Mouse (Mus musculus) ovary, postnatal 36 days (tissue): ENCODE data around the gene Ccdc185.

Source experiments
- DNase-seq: peaks from one replicate; pipeline ENCODE4 v3.0.0; 2022; ENCODE audit warnings: low spot score, mixed read lengths

Ccdc185 gene

DNA sequence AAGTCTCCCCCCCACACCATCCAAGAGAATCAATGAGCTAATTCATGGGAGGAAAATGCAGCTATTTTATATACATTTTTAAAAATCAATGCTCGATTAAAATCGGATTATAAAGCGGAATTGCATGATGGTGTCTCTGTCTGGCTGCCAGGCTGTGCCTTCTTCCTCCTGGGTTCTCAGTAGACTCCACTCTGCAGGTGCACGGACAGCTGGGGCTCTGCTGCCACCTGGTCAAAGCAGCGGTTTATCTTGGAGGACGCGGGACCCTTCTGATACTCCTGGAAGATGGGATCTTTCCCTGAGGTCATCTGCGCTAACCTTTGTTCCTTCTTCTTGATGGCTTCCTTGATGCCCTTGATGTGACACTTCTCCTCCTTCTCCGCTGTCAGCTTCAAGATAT is 1.9 kb downstream of the Ccdc185 start:
- no peak for DNase-seq

DNA sequence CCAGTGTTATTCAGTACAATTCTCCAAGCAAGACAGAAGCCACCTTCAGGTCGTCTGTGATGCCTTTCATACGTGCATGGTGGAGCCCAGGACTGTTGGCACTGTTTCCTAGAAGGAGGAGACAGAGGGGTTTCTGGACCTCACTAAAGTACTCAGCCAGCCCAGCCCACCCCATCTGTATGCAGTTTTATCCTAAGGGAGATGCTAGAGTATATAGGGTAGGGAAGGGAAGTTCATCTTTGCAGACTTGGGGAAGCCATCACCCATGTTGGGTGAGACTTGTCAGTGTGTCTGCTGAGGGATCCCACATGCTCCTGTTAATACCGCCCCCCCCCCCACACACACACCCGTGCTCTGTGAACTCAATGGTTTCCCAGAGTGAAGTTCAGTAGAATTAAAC is 13.1 kb downstream of the Ccdc185 start:
- no peak for DNase-seq

DNA sequence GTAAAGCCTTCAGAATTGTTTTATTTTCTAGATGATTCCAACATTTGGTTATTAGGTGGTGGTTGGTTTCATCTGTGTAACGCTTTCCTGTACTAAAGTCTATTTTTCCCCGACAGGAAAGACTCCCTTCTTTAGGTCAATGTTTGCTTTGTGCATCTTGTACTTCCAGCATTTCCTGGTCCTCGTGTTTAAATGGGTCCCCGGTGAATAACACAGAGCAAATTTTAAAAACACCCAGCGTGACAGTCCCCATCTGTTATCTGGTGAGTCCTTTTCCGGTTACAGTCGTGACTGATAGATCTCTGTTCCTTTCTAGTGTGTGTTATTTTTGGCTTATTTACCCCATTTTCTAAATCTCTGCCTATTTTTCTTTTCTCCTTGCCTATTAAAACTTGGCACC is 16.3 kb downstream of the Ccdc185 start:
- DNase-seq, result no peak

DNA sequence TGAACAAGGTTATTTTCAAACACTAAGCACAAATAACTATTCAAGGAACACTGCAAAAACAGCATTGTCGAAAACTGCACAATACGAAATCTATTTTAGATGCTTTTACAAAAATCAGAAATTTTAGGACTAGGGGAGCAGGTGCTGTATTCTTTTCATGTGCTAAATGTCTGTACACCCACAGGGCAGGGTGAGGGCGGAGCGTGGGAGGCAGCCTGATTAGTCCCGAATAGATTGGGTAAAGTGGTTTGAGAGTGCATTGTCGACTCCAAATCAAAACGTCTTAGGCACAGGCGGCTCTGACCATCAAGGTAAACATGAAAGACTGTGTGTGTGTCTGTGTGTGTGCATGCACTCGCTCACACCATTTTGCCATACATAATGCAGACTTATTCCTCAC is 20.0 kb downstream of the Ccdc185 start:
- DNase-seq, result no peak

DNA sequence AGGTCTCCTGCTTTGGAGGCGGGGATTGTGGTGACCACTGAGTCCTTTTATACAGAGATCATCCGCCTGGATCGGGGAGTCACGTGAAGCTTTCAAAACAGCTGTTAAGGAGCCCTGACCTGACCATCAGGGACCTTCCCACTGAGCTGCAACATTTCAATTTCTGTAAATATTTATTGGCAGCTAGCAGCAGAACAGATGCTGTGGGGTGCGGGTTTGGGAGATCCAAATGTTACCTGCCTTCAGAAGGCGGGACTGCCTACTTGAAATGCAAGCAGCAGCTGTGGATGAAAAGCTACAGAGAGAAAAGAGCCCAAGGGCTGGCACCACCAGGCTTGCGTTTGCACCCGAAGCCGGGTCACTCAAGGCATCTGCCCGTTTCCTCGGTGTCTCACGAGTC is 21.4 kb downstream of the Ccdc185 start:
- no peak for DNase-seq

DNA sequence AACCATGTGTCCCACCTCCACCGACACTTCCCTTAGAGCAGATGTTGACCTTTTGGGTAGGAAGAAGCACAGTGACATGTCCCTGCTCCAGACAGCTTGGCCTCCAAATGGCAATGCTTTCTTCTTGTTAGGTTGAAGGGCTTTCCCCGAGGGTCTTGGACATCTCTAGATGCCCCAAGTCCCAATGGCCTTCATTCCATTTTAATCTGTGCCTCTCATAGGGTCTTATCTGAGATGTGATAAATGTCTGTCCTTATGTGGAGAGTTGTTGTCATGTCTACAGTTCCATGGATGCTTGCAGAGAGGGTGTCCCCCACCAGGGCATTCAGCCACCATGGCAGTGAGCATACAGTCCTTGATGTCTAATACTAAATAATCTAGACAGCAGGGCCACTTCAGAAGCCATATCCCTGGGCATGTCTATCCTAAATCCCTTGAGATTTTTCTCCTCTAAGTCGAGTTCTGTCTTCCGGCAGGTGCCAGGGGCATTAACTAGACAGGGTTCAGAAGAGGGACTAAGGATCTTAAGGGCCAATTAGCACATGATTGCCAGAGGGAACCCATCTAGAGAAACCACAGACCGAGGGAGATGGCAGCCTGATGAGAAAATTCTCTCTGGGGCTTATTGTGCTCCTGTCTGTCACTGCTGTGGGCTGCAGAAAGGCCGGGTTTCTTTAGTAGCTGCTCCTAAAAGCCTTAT is 34.6 kb downstream of the Ccdc185 start:
- no peak for DNase-seq

DNA sequence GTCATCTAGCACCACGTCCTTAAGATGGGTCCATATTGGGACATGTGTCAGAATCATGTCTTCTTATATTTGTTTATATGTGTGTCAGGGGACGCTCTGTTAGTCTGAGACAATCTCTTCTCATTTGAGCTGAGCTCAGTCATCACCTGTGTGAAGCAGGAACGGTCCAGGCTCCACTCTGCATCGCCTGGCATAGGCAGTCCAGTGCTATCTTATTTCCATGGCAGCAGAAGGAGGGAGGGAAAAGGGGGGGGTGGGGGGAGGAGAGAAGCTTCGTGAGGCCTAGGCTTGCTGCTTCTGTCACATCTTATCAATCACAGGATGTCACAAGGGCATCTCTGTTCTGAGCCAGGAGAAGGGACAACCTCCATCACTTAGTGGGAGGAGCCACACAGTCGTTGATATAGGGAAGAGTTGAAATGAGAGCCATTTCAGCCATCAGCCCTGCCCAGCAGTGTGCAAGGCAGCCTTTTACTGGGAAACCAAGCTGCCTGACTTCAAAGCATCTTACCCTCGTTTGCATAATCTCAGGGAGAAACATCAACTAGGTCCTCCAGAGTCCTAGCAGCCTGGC is 37.5 kb downstream of the Ccdc185 start:
- DNase-seq, result no peak

DNA sequence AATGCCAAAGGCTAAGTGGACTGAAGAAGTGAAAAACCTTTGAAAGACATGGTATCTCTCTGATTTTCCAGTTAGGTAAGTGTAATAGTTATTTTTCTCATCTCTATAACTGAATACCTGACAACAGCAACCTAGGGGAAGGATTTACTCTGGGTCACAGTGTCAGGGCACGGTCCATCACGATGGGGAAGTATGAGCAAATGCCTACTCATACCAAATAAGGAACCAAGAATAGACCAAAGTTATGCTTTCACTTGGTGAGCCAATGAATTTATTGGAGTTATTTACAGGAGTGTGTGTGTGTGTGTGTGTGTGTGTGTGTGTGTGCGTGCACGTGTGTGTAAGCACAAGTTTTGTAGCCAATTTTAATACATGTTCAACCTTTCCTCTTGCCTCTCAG is 41.5 kb downstream of the Ccdc185 start:
- DNase-seq, result no peak

DNA sequence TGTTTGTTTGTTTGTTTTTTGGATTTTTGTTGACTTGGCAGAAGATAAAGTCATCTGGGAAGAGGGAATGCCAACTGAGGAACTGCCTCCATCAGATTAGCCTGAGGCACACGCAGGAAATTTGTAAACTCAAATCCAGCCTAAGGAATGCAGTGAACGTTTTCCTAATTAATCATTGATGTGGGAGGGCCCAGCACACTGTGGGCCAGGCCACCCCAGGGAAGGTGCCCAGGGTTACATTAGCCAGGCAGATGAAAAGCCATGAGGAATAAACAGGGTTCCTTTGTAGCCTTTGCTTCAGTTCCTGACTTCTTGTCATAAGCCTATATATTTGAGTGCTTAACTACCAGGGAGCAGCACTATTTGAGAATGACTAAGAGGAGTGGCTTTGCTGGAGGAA is 44.1 kb downstream of the Ccdc185 start:
- DNase-seq, result no peak

DNA sequence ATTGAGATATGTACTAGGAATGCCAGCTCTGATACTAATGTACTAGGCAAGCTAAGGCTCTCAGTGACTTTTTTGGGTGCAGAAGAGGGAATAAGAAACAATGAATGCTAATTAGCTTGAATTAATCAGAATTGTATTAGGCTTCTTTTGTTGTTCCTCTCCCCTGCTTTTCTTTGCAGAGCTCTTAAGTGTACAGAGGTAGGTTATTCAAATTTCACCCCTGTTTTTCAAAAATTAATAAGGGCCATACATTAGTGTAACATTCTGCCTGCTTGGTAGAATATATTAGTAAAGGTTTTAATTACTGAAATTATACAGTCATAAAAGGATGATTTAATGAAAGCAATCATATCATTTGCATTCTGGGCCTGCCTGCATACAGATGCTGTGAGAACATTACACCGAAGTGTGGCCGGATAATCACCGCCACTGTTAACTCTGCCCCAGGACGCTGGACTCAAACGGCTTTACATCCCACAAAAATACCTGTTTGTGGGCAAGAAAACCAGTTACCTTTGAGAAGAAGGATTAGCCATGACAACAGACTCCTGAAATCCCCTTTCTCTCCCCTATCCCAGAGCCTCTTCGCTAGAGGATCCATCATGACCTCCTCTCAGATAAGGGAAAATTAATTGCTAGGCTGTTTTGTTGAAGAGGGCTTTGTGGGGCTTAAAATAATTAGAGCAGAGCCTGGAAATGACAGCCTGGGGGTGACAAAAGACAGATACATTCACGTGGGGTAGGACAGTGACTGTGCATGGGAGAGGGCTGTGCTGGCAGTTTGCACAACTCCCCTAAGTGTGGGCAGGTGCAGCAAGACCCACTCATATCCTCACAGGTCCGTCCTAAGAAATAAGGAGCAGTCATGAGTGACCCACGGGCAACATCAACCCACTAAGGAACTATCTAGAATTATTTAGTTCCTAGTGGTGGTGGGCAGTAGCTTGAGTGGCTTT is 49.3 kb downstream of the Ccdc185 start:
- no peak for DNase-seq
